Mouse (Mus musculus) erythroid progenitor cell, adult 5-6 weeks (primary cell): ENCODE data around the gene 1110008P14Rik. TPM values are rescaled to one million over a fixed set of nuclear protein-coding genes. Genes with fewer than 3 reads are reported as not detected.
A peak's percentile ranks its signal among the peaks of the same experiment; 100 is the strongest.

Experiments
- ATAC-seq: replicated peaks from 2 replicates; pipeline ENCODE4 v1.8.0; 2016; ENCODE audit warnings: moderate number of reproducible peaks, mild to moderate bottlenecking, moderate TSS enrichment, inconsistent platforms; ENCODE audit not compliant: poor library complexity, low FRiP score, severe bottlenecking
- total RNA-seq, 2 experiments: library from RNA; stranded (forward) in 1 of 2; stranded (reverse) in 1 of 2; fragments of 150-400 nt in 1 of 2; fragments of 186-747, 209-891 nt in 1 of 2; gene quantifications; 2 replicates each; pipeline versions ENCODE4 v1.2.3 to v1.2.4; 2015 to 2017; ENCODE audit warnings: low replicate concordance in 2 of 2

The 1110008P14Rik gene
- total RNA-seq, 2 experiments from 2014 or later, result 7.2 to 7.5 TPM

GRCm38 (mm10) chr2:32412742-32413531, 31.2 kb upstream of the 1110008P14Rik start:
- ATAC-seq, result no peak

GRCm38 (mm10) chr2:32411407-32411806, 29.7 kb upstream of the 1110008P14Rik start:
- no peak for ATAC-seq

GRCm38 (mm10) chr2:32408429-32409424, 27.0 kb upstream of the 1110008P14Rik start:
- no peak for ATAC-seq

- no peak for ATAC-seq
Observed at GRCm38 (mm10) chr2:32407144-32407824, 25.5 kb upstream of the 1110008P14Rik start.

GRCm38 (mm10) chr2:32404663-32405062, 22.9 kb upstream of the 1110008P14Rik start:
- ATAC-seq, result peak; percentile 85

GRCm38 (mm10) chr2:32396695-32397094, 15.0 kb upstream of the 1110008P14Rik start:
- no peak for ATAC-seq

GRCm38 (mm10) chr2:32395946-32396621, 14.3 kb upstream of the 1110008P14Rik start:
- ATAC-seq, result peak; percentile 66

- peak; percentile 91 for ATAC-seq
Observed at GRCm38 (mm10) chr2:32395484-32395945, 13.8 kb upstream of the 1110008P14Rik start, which contains the start of gene Ptges2. Ptges2 (plus strand) TSS chr2:32395896.

- peak; percentile 23 for ATAC-seq
Observed at GRCm38 (mm10) chr2:32394973-32395372, 13.2 kb upstream of the 1110008P14Rik start.

GRCm38 (mm10) chr2:32392063-32392462, 10.3 kb upstream of the 1110008P14Rik start:
- ATAC-seq, result no peak

GRCm38 (mm10) chr2:32390871-32391270, 9.1 kb upstream of the 1110008P14Rik start:
- ATAC-seq, result no peak

- no peak for ATAC-seq
Observed at GRCm38 (mm10) chr2:32389157-32389556, 7.4 kb upstream of the 1110008P14Rik start.

- ATAC-seq, result no peak
Observed at GRCm38 (mm10) chr2:32387706-32388490, 6.2 kb upstream of the 1110008P14Rik start, which contains the start of gene Lcn2. Lcn2 (minus strand) TSS chr2:32388252.

GRCm38 (mm10) chr2:32382689-32383088, 951 bp upstream of the 1110008P14Rik start:
- ATAC-seq, result no peak

- ATAC-seq, result peak; percentile 26
Observed at GRCm38 (mm10) chr2:32381141-32381774, 480 bp downstream of the 1110008P14Rik start.

GRCm38 (mm10) chr2:32380001-32380500, 1.7 kb downstream of the 1110008P14Rik start:
- ATAC-seq, result no peak

- no peak for ATAC-seq
Observed at GRCm38 (mm10) chr2:32376963-32377362, 4.8 kb downstream of the 1110008P14Rik start.
